Mouse (Mus musculus) lung, adult 2 months (tissue): ENCODE results near the gene Rapgef3.

Source experiments
- CTCF ChIP-seq: fragments of 200-500 bp; IDR thresholded peaks from 2 replicates; pipeline ENCODE4 v1.5.1; 2011; ENCODE audit warnings: mild to moderate bottlenecking, low read length, control low read depth; ENCODE audit not compliant: insufficient read depth
- POLR2A ChIP-seq: fragments of 200-500 bp; IDR thresholded peaks from 2 replicates; pipeline ENCODE4 v1.6.1; 2011; ENCODE audit warnings: low read depth, mild to moderate bottlenecking, control low read depth, low read length, borderline replicate concordance; ENCODE audit errors: extremely low read depth

DNA sequence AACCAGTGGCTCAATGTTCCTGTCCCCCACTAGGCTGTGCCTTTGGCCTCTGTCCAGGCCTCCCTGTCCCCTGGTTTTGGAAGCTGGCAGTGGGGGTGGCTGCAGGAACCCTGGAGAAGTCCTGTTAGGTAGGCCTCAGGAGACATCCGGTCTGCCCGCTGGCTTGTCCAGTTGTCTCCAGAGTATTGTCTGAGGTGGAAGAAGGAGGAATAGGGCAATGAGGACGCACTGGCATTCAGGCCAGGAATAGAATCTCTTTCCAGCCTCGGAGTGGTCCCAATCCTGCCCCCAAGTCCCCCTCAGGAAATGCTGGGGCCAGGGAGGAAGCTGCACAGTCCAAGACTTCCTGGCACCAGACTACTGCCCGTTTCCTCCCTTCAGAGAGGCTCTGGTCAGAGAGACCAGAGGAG, 6.2 kb upstream of the Rapgef3 start:
- TF ChIP-seq CTCF (no peak), POLR2A (0 out of 2 replicates have a peak, but pooled peaks have one; percentile 14)
